Mouse (Mus musculus): ENCODE data around the gene Slc47a2.

The Slc47a2 gene

DNA sequence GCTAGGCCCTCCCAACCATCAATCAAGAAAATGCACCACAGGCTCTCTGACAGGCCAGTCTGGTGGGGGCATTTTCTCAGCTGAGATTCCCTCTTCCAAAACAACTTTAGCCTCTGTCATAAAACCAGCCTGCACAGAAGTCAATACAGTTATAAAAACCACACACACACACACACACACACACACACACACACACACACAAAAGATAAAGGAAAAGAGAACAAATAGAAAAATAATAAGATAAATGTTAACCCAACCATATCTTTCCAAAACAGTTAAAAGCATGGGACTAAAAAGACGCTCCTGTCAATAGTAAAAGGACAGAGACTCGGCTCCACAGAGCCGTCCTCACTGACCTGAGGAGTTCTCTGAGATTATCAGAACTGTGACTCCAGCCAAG lies 66.2 kb downstream of the Slc47a2 start:
- DNase-seq = no peak

DNA sequence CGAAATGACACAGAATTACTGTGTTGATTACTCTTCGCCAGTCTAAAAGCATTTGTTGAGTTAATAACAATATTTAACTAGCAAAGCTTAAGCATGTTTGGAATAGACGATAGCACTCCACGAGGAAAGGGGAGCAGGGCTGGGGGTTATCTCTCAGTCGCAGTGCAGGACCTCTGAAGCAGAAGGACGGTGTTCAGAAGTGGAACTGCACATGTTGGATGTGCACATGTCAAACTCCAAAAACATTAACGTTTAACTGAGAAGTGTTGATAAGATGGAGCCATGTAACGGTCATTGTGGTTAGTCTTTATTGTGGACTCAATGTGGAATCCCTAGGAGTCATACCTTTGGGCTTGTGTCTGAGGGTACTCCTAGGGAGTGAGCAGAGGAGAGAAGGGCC lies 67.6 kb downstream of the Slc47a2 start:
- DNase-seq = no peak

DNA sequence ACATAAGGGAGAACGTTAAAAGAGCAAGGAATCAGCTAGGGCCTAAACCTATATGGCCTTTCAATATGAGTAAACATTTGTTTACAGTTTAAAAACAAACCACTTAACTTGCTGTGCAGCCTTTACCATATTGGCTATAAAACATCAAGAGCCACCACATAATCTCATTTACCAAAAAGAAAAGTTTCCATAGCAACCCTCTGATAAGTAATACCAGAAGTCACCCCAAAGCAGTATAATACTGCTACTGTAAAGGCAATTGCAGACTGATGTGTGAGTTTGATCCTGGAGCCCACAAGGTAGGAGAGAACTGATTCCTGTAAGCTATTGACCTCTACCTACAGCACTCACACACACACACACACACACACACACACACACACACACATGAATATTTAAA lies 68.2 kb downstream of the Slc47a2 start:
- DNase-seq = no peak

DNA sequence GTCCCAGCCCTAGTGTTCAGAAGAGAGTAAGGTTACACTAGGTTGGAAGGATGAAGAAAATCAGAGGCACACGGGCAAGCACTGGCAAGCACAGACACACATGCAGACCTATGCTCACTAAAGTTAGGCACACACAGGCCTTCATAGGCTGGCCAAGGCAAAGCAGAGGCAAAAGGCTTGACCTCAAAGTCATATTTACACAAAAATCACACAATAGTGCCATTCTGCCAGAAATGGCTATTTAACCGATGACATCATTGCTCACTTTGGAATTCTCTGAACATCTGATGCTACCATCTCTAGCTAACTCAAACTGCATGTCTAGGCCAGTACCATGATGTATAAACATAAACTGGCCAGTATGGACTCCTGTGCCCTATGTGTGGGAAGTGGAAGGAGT lies 68.7 kb downstream of the Slc47a2 start:
- DNase-seq = no peak

DNA sequence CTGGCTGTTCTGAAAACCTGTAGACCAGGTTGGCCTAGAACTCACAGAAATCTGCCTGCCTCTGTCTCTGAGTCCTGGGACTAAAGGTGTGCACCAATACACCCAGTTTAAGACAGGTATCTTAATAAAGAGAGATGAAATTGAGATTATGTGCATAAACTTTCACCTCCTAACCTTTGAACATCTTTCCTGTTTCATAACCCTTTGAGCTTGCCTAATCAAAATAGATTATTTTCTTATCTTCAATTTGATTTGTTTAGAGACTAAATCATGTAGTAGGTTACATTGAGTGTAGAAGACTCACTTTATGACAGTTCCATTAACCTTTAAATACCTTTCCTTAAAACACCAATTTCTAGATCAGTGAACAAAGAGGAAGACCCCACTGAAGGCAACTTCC lies 71.0 kb downstream of the Slc47a2 start:
- no peak for DNase-seq

DNA sequence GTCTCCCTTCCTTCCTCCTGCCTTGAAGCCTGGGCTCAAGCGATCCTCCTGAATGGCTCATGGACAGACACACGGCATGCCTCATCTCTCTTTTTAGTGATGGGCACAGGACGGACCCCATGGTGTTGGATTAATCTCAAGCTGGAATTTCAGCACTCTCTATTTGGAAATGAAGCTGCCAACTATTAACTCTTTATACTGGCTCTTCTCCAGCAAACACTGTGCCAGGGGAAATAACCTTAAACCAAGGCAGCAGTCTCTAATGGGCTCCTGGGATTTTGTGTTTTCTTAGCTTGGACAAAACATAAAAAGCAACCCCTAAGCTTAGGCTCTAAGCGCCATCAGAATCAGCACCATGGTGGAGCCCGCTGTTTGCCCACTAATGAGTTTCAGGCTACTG lies 72.3 kb downstream of the Slc47a2 start:
- no peak for DNase-seq

DNA sequence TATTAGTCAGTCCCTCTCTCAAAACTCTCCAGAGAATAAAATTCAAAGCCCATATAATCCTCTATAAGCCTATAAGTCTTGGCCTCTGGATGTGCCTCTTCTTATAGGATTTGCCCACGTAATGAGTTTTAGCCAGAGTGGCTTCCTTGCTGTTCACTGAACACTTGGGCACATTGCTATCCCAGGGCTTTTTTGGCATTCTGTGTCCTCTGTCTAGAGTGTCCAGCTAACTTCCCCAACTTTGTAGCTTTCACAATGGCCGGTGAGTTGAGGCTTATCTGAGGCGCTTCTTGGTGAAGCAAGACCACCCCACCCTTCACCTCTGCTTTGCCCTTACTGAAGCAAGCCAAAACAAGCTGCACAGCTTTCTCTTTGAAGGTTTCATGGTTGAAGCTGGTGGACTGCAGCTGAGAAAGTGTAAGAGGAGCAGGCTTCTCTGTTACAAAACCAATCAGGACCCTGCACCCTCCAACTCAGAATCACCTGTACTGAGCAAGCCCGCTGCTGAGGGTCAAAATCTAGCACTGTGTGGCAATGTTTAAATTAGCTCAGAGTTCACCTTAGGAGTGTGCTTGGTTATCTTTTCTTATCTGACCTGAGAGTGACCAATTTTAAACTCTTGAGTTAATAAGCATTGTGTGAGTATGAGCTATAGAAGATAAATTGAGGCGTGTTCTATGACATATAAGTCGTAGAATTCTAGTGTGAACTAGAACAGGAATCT lies 73.9 kb downstream of the Slc47a2 start:
- no peak for DNase-seq

DNA sequence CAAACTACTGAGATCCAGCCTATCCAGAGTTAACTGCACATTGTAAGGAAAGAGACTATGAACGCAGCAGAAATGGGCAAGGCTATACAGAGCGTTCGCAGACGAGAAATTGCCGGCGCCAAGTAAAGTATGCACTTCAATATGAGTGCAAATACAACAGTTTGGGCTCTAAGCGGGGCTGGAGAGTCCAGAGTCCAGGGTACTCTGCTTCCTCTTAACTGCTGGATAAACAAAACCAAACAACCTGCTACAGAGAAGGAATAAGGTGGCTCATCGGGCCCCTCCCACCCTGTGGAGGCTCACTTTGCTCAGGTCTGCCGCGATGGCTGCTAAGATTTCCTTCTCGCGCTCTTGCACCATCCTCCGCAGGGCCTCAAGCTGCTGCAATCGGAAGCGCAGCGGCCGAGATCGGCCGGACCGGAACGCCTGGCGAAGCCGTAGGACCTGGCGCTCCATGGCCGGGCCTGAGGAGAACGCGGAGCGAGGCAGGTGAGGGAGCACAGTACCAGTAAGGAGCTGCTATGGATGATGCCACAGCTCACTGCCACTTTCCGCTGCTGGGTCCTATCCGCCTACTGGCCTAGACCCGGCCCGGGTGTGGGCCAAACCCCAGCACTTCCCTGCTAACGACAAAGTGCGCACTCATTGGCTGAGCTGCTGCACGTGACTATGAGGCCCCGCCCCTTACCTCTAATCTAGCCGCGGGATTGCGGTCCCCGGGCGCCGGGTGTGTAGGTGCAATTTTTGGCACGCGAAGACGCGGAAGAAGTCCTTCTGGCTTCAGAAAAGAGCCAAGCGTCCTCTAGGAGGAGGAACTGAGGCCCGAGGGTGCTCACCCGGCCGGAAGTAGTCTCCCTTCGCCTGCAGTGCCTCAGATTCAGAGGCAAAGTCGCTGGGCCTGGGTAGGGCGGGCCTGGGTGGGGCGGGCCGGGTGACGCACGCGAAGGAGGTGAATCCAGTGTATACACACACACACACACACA lies 75.8 kb downstream of the Slc47a2 start, which contains the start of gene Aldh3a2:
Aldh3a2 (minus strand) TSS at position 914 of the 983 bp plus-strand sequence.
- peak; percentile 98 for DNase-seq

DNA sequence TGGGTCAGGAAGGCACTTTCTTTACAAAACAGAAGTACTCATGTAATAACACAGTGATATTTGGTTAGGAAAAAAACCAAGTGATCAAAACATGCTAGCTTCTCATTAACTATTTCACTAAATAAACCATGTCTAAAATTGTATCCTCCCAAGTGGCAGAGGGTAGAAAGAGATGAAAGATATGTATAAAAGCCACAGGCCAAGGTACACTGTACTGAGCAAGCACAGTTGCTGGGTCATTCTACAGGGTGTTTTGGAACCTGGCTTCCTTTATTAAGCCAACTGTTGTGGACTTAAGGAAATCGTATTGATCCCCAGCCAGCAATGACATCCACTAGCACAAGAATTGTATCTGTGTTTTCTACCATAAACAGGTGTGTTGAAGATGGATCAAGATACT lies 78.8 kb downstream of the Slc47a2 start:
- DNase-seq = no peak

DNA sequence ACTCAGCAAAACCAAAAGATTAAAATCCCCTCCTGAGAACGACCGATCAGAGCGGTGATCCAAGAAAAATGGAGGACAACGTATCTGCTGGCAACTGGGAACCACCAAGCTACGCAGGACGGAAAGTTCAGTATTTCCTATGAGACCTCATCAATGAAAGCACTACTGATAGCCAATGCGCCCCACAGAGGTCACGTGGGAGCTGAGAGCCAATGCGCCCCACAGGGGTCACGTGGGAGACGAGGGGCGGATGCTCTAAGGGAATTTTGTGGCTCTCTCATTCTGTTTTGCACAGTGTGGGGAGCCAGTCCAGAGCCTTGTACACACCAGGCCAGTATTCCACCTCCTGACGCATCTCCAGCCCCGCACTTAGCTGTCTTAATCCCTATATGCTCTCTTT lies 80.1 kb downstream of the Slc47a2 start:
- no peak for DNase-seq

DNA sequence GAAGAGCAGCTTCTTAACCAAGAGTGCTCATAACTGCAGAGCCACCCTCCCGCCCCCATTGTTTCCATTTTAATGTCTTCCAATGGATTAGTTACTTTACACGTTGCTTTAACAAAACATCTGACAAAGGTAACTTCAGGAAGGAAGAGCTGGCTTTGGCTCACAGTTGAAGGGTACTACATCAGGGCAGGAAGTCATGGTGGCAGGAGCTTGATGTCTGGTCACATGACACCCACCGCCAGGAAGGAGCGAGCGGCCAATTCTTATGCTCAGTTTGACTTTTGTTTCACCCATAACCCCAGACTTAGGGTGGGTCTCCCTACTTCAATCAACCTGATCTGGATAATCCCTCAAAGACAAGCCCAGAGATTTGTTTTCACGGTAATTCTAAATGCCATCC lies 83.6 kb downstream of the Slc47a2 start:
- no peak for DNase-seq

DNA sequence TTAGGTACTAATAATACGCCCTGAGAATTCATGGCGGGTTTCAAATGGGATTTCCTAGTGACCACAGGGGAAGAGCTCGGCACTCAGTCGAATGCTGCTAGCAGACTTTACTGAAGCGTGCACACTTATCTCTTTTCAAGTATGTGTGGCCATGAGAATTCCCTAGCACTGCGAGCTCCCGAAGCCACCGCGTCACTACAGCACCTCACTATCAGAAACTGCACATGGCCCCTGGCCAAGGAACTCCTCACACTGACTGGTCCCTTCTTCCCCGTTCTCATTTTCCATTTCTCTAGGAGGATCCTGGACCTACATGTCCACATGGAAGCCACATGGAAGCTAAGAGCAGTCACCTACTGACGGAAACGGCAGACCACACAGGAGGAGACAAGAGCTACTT lies 89.9 kb downstream of the Slc47a2 start:
- DNase-seq = no peak

DNA sequence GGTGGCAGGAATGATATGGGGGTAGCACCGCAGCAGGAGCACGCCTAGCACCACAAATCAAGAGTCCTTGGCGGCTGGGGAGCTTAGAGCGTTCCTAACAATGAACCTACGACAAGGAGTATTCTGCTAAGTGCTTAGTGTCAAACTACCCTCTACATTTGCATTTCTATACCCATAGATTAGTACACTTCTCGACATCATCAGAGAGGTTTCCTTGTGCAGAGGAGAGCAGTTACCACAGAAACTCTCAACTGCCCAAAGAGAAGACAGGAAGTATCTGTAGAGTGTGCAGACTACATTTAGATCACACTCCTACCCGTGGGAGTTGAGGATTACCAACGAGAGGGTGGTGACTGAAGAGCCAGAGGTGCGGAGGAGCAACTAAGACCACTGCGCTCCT lies 90.9 kb downstream of the Slc47a2 start:
- DNase-seq = no peak

Data from cerebellum, postnatal 25 days (tissue).